14 mouse cellular contexts compared by ENCODE assay signal in the genomic region with DNA sequence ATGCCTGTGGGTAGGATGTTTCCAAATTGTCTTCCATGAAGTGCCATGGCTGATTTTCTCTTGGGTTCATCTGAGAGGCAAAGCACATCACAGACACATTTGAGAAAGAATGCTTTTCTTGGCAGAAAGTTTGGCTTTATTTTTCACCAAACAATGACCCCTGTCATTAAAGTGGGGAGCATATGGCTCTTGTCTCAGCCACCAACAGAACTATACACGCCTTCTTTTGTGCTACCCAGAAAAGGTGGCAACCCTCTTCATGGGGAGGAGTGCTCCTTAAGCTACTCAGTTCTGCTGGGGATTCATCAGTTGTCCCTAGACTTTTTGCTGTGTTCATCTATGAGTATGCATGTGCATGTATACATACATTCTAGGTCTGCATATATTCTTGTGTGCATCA.
"Had no signal": no experiment of that assay in that cellular context is flagged by ENCODE, and none has a peak within 500 bp of the region (broad histone marks: within the 10 kb centered on the region; RNA-seq: fewer than 3 reads in every experiment).

No protein-coding gene starts in this region.

- H3K36me3 ChIP-seq: intestine, embryonic 15.5 days; limb, embryonic 10.5 days; limb, embryonic 13.5 days; liver, embryonic 12.5 days; liver, embryonic 15.5 days had no signal

- H3K9me3 ChIP-seq: intestine, embryonic 15.5 days; limb, embryonic 10.5 days; limb, embryonic 13.5 days; liver, embryonic 12.5 days; liver, embryonic 15.5 days had no signal

- H3K27ac ChIP-seq: intestine, embryonic 15.5 days; limb, embryonic 10.5 days; limb, embryonic 13.5 days; liver, embryonic 12.5 days; liver, embryonic 15.5 days had no signal

- DNase-seq: kidney, adult 18-20 months; kidney, adult 9 months; kidney, postnatal 14 days; kidney, postnatal 4 days; liver; thymus, adult 18-20 months; thymus, postnatal 14 days; thymus, postnatal 4 days had no signal

- H3K4me2 ChIP-seq: intestine, embryonic 15.5 days; limb, embryonic 13.5 days; liver, embryonic 12.5 days; liver, embryonic 15.5 days; midbrain, embryonic 11.5 days had no signal

- H3K4me1 ChIP-seq: liver, embryonic 12.5 days; liver, embryonic 15.5 days had no signal

- H3K4me3 ChIP-seq: intestine, embryonic 15.5 days; limb, embryonic 10.5 days; limb, embryonic 13.5 days; liver, embryonic 12.5 days; liver, embryonic 15.5 days had no signal

- H3K27me3 ChIP-seq: intestine, embryonic 15.5 days; limb, embryonic 13.5 days; liver, embryonic 12.5 days; liver, embryonic 15.5 days had no signal

- ATAC-seq: intestine, embryonic 15.5 days; liver, embryonic 12.5 days had no signal

- H3K9ac ChIP-seq: intestine, embryonic 15.5 days; limb, embryonic 13.5 days; liver, embryonic 12.5 days; liver, embryonic 15.5 days had no signal
